Mouse (Mus musculus): Measurements from ENCODE around the gene Sh3bp2. TPM values are rescaled to one million over a fixed set of nuclear protein-coding genes. Genes with fewer than 3 reads are reported as not detected.

The Sh3bp2 gene
- total and polyA plus RNA-seq, 3 experiments = 7.9 to 12.0 TPM; not detected in 1

- H3K79me2 ChIP-seq (ENCODE audit: control insufficient read depth, insufficient read depth, low read length, poor library complexity) = peaks cover 2% of the 10 kb centered on the region
- H3K27me3 ChIP-seq (ENCODE audit: control insufficient read depth in 1 of 2, insufficient read depth in 2 of 2, low read length in 2 of 2) = no peaks in the 10 kb centered on the region
- no peak for DNase-seq (ENCODE audit: low read depth, low spot score)
- no peak overlapping the region for H3K9ac ChIP-seq (ENCODE audit: control insufficient read depth, low read depth, low read length, poor library complexity, severe bottlenecking)
- peaks cover 0 to 16% of the 10 kb centered on the region in 2 experiments; a peak in 2 of 4 replicates for H3K36me3 ChIP-seq (ENCODE audit: control insufficient read depth in 1 of 2, insufficient read depth in 2 of 2, low read length in 2 of 2)
- H3K4me1 ChIP-seq (ENCODE audit: control insufficient read depth in 1 of 2, insufficient read depth in 2 of 2, low read length in 2 of 2) = peaks cover 11 to 25% of the 10 kb centered on the region in 2 experiments
- H3K4me3 ChIP-seq (ENCODE audit: control insufficient read depth in 1 of 2, insufficient read depth in 1 of 2, low read depth in 2 of 2, low read length in 2 of 2) = no peak overlapping the region
- no peak overlapping the region for H3K27ac ChIP-seq (ENCODE audit: control insufficient read depth, low read depth, low read length)
- no peaks in the 10 kb centered on the region for H3K9me3 ChIP-seq (replicated peaks; ENCODE audit: insufficient read depth, low read length)
- TF ChIP-seq HCFC1 (IDR thresholded peaks at IDR 0.05; ENCODE audit: low read depth, low read length) = no peak
- no peak for TF ChIP-seq USF2 (IDR thresholded peaks at IDR 0.05; ENCODE audit: borderline replicate concordance in 1 of 2, insufficient read depth in 1 of 2, low read depth in 1 of 2, low read length in 2 of 2)
- no peak for TF ChIP-seq MAFK (IDR thresholded peaks at IDR 0.05; ENCODE audit: borderline replicate concordance, low read depth, low read length)
- TF ChIP-seq MEF2A (IDR thresholded peaks at IDR 0.05; ENCODE audit: extremely low read depth, insufficient replicate concordance, low read depth, low read length, poor library complexity, severe bottlenecking) = no peak
- TF ChIP-seq NRF1 (IDR thresholded peaks at IDR 0.05; ENCODE audit: insufficient read depth, low read depth, low read length, poor library complexity, severe bottlenecking) = no peak
- TF ChIP-seq TAL1 (IDR thresholded peaks at IDR 0.05; ENCODE audit: low read length) = no peak
- TF ChIP-seq ZMIZ1 (IDR thresholded peaks at IDR 0.05; ENCODE audit: low read depth, low read length) = no peak
- TF ChIP-seq MYC (IDR thresholded peaks at IDR 0.05; ENCODE audit: low read depth, low read length) = no peak
- no peak for TF ChIP-seq SMC3 (IDR thresholded peaks at IDR 0.05; ENCODE audit: low read depth, low read length)
These were observed 1.1 kb upstream of the Sh3bp2 start for GRCm38 (mm10) chr5:34524511-34524910.

GRCm38 (mm10) chr5:34526477-34526775 lies 788 bp downstream of the Sh3bp2 start:
- TF ChIP-seq NRF1 (IDR thresholded peaks at IDR 0.05; ENCODE audit: insufficient read depth, low read depth, low read length, poor library complexity, severe bottlenecking) = peak; percentile 57; the same call in 1 of the 2 replicates
- no peak for TF ChIP-seq GABPA (IDR thresholded peaks at IDR 0.05; ENCODE audit: low read depth, low read length)
- TF ChIP-seq EP300 (IDR thresholded peaks at IDR 0.05; ENCODE audit: low read depth in 1 of 2, low read length in 2 of 2) = 0 out of 4 replicates have a peak, but pooled peaks of 1 of the 2 experiments have one; percentile 2
- TF ChIP-seq MYC (IDR thresholded peaks at IDR 0.05; ENCODE audit: low read depth, low read length) = 0 out of 2 replicates have a peak, but pooled peaks have one; percentile 3

GRCm38 (mm10) chr5:34527352-34527751 lies 1.7 kb downstream of the Sh3bp2 start:
- H3K27me3 ChIP-seq (ENCODE audit: control insufficient read depth in 1 of 2, insufficient read depth in 2 of 2, low read length in 2 of 2) = no peaks in the 10 kb centered on the region
- H3K4me3 ChIP-seq (ENCODE audit: control insufficient read depth in 1 of 2, insufficient read depth in 1 of 2, low read depth in 2 of 2, low read length in 2 of 2) = no peak overlapping the region
- peaks cover 4 to 12% of the 10 kb centered on the region in 2 experiments; a peak in 3 of 4 replicates for H3K4me1 ChIP-seq (ENCODE audit: control insufficient read depth in 1 of 2, insufficient read depth in 2 of 2, low read length in 2 of 2)
- no peak overlapping the region for H3K9ac ChIP-seq (ENCODE audit: control insufficient read depth, low read depth, low read length, poor library complexity, severe bottlenecking)
- H3K9me3 ChIP-seq (replicated peaks; ENCODE audit: insufficient read depth, low read length) = no peaks in the 10 kb centered on the region
- no peak for DNase-seq (ENCODE audit: low read depth, low spot score)
- TF ChIP-seq CTCF (IDR thresholded peaks at IDR 0.05 in 2 of 3, conservative IDR thresholded peaks at IDR 0.05 in 1 of 3; ENCODE audit: control insufficient read depth in 1 of 3, insufficient read depth in 1 of 3, low read depth in 2 of 3, low read length in 3 of 3, poor library complexity in 1 of 3, severe bottlenecking in 1 of 3) = no peak
- TF ChIP-seq SMC3 (IDR thresholded peaks at IDR 0.05; ENCODE audit: low read depth, low read length) = no peak
- no peak for TF ChIP-seq EP300 (IDR thresholded peaks at IDR 0.05; ENCODE audit: low read depth in 1 of 2, low read length in 2 of 2)
- TF ChIP-seq CHD2 (IDR thresholded peaks at IDR 0.05; ENCODE audit: low read length) = no peak
- TF ChIP-seq SIN3A (IDR thresholded peaks at IDR 0.05; ENCODE audit: low read length) = no peak
- TF ChIP-seq ZC3H11A (IDR thresholded peaks at IDR 0.05; ENCODE audit: low read depth, low read length) = no peak
- no peak for TF ChIP-seq MAFK (IDR thresholded peaks at IDR 0.05; ENCODE audit: borderline replicate concordance, low read depth, low read length)
- peaks cover 0 to 6% of the 10 kb centered on the region in 2 experiments; a peak in 2 of 4 replicates for H3K36me3 ChIP-seq (ENCODE audit: control insufficient read depth in 1 of 2, insufficient read depth in 2 of 2, low read length in 2 of 2)
- H3K79me2 ChIP-seq (ENCODE audit: control insufficient read depth, insufficient read depth, low read length, poor library complexity) = peaks cover 2% of the 10 kb centered on the region
- H3K27ac ChIP-seq (ENCODE audit: control insufficient read depth, low read depth, low read length) = no peak overlapping the region

More at GRCm38 (mm10) chr5:34526477-34526775, 788 bp downstream of the Sh3bp2 start:
- Histone ChIP-seq H3K36me3 (ENCODE audit: control insufficient read depth in 1 of 2, insufficient read depth in 2 of 2, low read length in 2 of 2) (peaks cover 0 to 6% of the 10 kb centered on the region in 2 experiments; a peak in 2 of 4 replicates), H3K27ac (ENCODE audit: control insufficient read depth, low read depth, low read length) (peak overlapping the region; percentile 76), H3K4me1 (ENCODE audit: control insufficient read depth in 1 of 2, insufficient read depth in 2 of 2, low read length in 2 of 2) (peaks cover 4 to 12% of the 10 kb centered on the region in 2 experiments; a peak in 3 of 4 replicates), H3K9ac (ENCODE audit: control insufficient read depth, low read depth, low read length, poor library complexity, severe bottlenecking) (peak overlapping the region; percentile 57), H3K27me3 (ENCODE audit: control insufficient read depth in 1 of 2, insufficient read depth in 2 of 2, low read length in 2 of 2) (no peaks in the 10 kb centered on the region), H3K79me2 (ENCODE audit: control insufficient read depth, insufficient read depth, low read length, poor library complexity) (peaks cover 2% of the 10 kb centered on the region), H3K9me3 (replicated peaks; ENCODE audit: insufficient read depth, low read length) (no peaks in the 10 kb centered on the region), H3K4me3 (ENCODE audit: control insufficient read depth in 1 of 2, insufficient read depth in 1 of 2, low read depth in 2 of 2, low read length in 2 of 2) (peak overlapping the region; percentile 59 to 97)
- DNase-seq (ENCODE audit: low read depth, low spot score) = no peak

Data from MEL (cell line).